Mouse (Mus musculus) lung, embryonic 15.5 days (tissue): ENCODE measurements around the gene Rcan3. TPM values are rescaled to one million over a fixed set of nuclear protein-coding genes. Genes with fewer than 3 reads are reported as not detected.

ENCODE experiments used
- ATAC-seq: fragments of 200-750 bp; cut with Nextera tagmentation; 2 replicates; pipeline ENCODE4 v1.8.0; 2017; ENCODE audit warnings: moderate number of reproducible peaks, borderline replicate concordance; ENCODE audit not compliant: low FRiP score, low TSS enrichment; ENCODE audit errors: extremely low read depth
- H3K27ac ChIP-seq: fragments of 300-500 bp; sonication (generic); 2 replicates; pipeline ENCODE4 v1.5.1; 2015; ENCODE audit warnings: moderate library complexity, mild to moderate bottlenecking, inconsistent platforms
- H3K27me3 ChIP-seq: fragments of 300-500 bp; sonication (generic); 2 replicates; pipeline ENCODE4 v1.6.1; 2015; ENCODE audit warnings: inconsistent platforms
- H3K36me3 ChIP-seq: fragments of 300-500 bp; sonication (generic); 2 replicates; pipeline ENCODE4 v1.6.1; 2015; ENCODE audit warnings: inconsistent platforms
- H3K4me1 ChIP-seq: fragments of 300-500 bp; sonication (generic); 2 replicates; pipeline ENCODE4 v1.6.1; 2015; ENCODE audit warnings: inconsistent platforms
- H3K4me2 ChIP-seq: fragments of 300-500 bp; sonication (generic); 2 replicates; pipeline ENCODE4 v1.6.1; 2015; ENCODE audit warnings: inconsistent platforms, mild to moderate bottlenecking, moderate library complexity
- H3K4me3 ChIP-seq: fragments of 300-500 bp; sonication (generic); 2 replicates; pipeline ENCODE4 v1.5.1; 2015; ENCODE audit warnings: mild to moderate bottlenecking, inconsistent platforms
- H3K9ac ChIP-seq: fragments of 300-500 bp; sonication (generic); 2 replicates; pipeline ENCODE4 v1.6.1; 2015; ENCODE audit warnings: inconsistent platforms
- H3K9me3 ChIP-seq: fragments of 300-500 bp; sonication (generic); 2 replicates; pipeline ENCODE4 v1.6.1; 2016; ENCODE audit warnings: inconsistent platforms
- WGBS: fragments of 180-500 bp; shearing (Covaris S2); methylation state at CpG from one replicate; pipeline ENCODE4 v1.1.7; 2015; 5-methylcytosine and 5-hydroxymethylcytosine counted together
- microRNA counts: library from miRNA; unstranded; fragments of <30 nt; microRNA quantifications from one replicate; lab custom pipeline; 2016
- microRNA-seq: library from miRNA; unstranded; fragments of <30 nt; microRNA quantifications from one replicate; pipeline ENCODE4, GENCODE M21; 2016
- polyA plus RNA-seq: library from polyadenylated mRNA; unstranded; fragments of >200 nt; fragmentation: Nextera tagmentation; extraction: Ambion mirVana; gene quantifications from 2 replicates; pipeline ENCODE4 v1.2.1, GENCODE M21; 2015

The Rcan3 gene
- polyA plus RNA-seq, 1 experiment from 2014 or later: 15.6 TPM

DNA sequence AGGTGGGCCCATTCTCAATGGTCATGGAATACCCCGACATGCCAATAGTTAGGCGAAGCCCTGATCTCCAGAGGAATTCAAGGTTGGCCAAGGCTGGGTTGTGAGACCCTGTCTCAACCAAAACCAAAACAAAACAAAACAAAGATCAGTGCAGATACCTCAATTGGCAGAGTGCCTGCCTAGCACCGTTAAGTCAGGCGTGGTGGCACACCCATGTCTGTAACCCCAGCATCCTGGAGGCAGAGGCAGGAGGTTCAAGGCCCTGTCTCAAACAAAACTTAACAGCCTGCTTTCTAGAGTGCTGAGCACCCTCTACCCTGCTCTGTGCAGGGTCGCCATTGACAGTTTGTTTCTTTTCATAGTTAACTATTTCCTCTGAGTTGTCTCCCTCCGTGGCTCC, 42.6 kb downstream of the Rcan3 start:
- 48% methylated on average over 6 of the region's 6 CpGs for WGBS

DNA sequence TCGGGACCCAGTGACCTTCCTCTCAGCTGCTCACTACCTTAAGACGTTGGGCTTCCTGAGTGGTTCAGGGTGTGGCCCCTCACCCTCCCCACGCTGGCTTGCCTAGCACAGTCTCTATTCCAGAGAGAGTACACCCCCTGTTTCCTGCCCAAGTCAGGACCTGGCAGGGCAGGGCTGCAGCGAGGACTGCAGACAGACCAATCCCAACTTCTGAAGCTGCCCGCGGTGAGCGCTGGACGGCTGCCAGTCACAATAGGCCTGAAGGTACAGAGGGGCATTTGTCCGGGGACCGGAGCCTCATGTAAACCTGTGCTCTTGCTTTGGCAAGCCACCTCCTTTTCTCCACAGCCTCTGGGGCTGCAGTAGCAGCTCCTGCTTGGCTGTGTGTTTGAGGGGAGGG, 48.0 kb downstream of the Rcan3 start:
- no peaks in the 10 kb centered on the region for H3K9me3 ChIP-seq
- H3K27me3 ChIP-seq: no peaks in the 10 kb centered on the region
- H3K4me1 ChIP-seq: peaks cover 10% of the 10 kb centered on the region; the same call in 1 of the 2 replicates
- H3K4me3 ChIP-seq: no peak overlapping the region
- 35% methylated on average over 10 of the region's 10 CpGs for WGBS
- H3K4me2 ChIP-seq: peak overlapping the region; percentile 14; the same call in 1 of the 2 replicates
- no peak overlapping the region for H3K9ac ChIP-seq
- no peaks in the 10 kb centered on the region for H3K36me3 ChIP-seq
- ATAC-seq: peak; percentile 55; the same call in 1 of the 2 replicates
- peak overlapping the region; percentile 22; the same call in 1 of the 2 replicates for H3K27ac ChIP-seq

More for the DNA sequence above, 42.6 kb downstream of the Rcan3 start:
- H3K27me3 ChIP-seq: no peaks in the 10 kb centered on the region
- no peak overlapping the region for H3K27ac ChIP-seq
- H3K4me3 ChIP-seq: no peak overlapping the region
- H3K4me1 ChIP-seq: peaks cover under 1% of the 10 kb centered on the region; the same call in 1 of the 2 replicates
- no peak overlapping the region for H3K9ac ChIP-seq
- H3K36me3 ChIP-seq: no peaks in the 10 kb centered on the region
- H3K4me2 ChIP-seq: no peak overlapping the region
- no peaks in the 10 kb centered on the region for H3K9me3 ChIP-seq
- no peak for ATAC-seq

DNA sequence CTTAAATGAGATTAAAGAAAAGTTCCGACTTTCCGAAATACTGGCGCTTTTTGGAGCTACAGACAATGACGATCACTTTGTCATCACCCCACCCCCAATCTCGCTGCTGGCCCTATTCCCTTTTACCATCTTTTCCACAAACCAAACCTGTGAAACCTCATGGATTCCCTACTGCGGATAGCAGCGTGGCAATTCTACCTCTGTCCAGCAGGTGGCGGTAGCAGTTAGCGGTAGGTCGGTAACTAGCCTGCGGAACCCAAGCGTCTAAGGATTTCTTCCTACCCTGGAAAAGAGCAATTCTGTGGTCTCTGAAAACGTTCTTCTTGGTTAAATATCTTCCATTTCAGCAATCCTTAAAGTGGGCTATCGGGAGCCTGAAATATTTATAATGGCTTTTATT, 51.3 kb downstream of the Rcan3 start:
- Histone ChIP-seq H3K27me3 (no peaks in the 10 kb centered on the region), H3K4me1 (peaks cover 10% of the 10 kb centered on the region; the same call in 1 of the 2 replicates), H3K4me2 (no peak overlapping the region), H3K9me3 (no peaks in the 10 kb centered on the region), H3K27ac (no peak overlapping the region), H3K9ac (no peak overlapping the region), H3K4me3 (no peak overlapping the region), H3K36me3 (no peaks in the 10 kb centered on the region)
- ATAC-seq: no peak
- WGBS: 3% methylated on average over 14 of the region's 14 CpGs

DNA sequence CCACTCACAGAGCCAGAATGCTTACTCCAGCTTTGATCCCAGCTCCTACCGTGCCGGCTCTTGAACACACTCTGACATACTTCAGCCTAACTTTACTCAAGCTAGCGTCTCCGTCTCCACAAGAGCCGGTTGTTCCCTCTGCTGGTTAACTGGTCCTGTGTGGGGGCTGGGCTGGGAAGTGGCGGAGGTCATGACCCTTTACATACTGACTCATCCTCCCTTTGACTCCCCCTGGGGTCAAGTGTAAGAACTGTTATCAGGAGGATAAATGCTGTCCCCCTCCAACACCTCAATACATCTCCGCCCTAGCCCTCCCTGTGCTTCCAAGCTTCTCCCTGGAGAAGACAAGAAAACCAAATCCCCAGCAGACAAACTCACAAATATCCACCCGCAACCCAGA, 52.3 kb downstream of the Rcan3 start:
- no peak for ATAC-seq

DNA sequence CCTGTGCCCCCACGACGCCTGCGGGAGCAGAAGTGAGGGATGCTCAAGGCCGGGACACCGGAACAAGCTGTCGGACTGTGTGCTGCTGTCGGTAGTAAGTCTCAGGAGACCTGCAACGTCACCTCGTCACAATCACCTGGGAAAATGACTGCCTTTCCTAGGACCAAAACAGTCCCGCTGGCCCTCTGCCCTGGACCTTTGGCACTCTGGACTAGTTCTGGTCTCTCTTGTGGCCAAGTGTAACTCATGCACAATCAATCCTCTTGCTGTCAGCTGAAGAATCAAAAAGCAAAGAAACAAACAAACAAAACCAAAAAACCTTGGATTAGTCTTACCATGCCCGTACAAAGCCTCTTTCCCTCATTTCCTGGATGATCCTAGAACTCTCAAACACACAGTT, 56.4 kb downstream of the Rcan3 start:
- no peak for ATAC-seq
- Histone ChIP-seq H3K36me3 (no peaks in the 10 kb centered on the region), H3K9me3 (no peaks in the 10 kb centered on the region), H3K27me3 (no peaks in the 10 kb centered on the region), H3K4me1 (no peaks in the 10 kb centered on the region), H3K27ac (no peak overlapping the region), H3K9ac (no peak overlapping the region), H3K4me2 (no peak overlapping the region), H3K4me3 (no peak overlapping the region)
- WGBS: 48% methylated on average over 11 of the region's 11 CpGs

More for the DNA sequence above, 52.3 kb downstream of the Rcan3 start:
- H3K4me3 ChIP-seq: no peak overlapping the region
- no peak overlapping the region for H3K9ac ChIP-seq
- H3K27ac ChIP-seq: no peak overlapping the region
- H3K4me2 ChIP-seq: no peak overlapping the region
- no peaks in the 10 kb centered on the region for H3K9me3 ChIP-seq
- 45% methylated on average over 8 of the region's 8 CpGs for WGBS
- peaks cover 10% of the 10 kb centered on the region; the same call in 1 of the 2 replicates for H3K4me1 ChIP-seq
- no peaks in the 10 kb centered on the region for H3K27me3 ChIP-seq
- no peaks in the 10 kb centered on the region for H3K36me3 ChIP-seq

DNA sequence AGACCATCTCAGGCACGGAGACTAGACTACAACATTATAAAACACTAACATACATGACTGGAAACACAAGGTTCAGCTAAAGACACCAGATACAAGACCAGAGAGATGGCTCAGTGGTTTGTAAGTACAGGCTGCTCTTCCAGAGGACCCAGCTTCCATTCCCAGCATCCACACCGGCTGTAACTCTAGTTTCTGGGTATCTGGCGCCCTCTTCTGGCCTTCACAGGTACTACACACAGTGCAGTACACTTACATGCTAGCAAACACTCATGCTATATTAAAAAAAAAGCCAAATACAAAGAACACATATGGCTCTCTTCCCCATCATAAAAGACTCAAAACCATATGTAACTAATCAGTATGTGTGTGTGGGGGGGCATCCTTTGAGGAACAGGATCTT, 58.2 kb downstream of the Rcan3 start:
- Histone ChIP-seq H3K27ac (no peak overlapping the region), H3K4me2 (no peak overlapping the region), H3K36me3 (no peaks in the 10 kb centered on the region), H3K4me1 (no peaks in the 10 kb centered on the region), H3K9ac (no peak overlapping the region), H3K27me3 (no peaks in the 10 kb centered on the region), H3K9me3 (no peaks in the 10 kb centered on the region), H3K4me3 (no peak overlapping the region)
- ATAC-seq: no peak
- 53% methylated on average over 3 of the region's 3 CpGs for WGBS

DNA sequence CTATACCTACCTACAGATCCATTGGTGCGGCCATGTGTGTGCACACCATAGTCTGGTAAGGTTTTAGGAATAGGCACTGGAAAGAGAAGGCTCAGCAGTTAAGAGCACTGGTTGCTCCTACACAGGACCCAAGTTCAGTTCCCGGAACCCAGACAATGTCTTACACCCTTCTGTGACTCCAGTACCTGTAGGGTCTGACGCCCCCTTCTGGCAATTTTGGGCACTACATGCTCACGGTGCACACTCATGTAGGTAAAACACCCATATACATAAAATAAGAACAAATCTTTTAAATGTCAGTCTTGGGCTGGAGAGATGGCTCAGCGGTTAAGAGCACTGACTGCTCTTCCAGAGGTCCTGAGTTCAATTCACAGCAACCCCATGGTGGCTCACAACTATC, 60.4 kb downstream of the Rcan3 start:
- Histone ChIP-seq H3K27me3 (no peaks in the 10 kb centered on the region), H3K4me2 (no peak overlapping the region), H3K9ac (no peak overlapping the region), H3K27ac (no peak overlapping the region), H3K4me3 (no peak overlapping the region), H3K9me3 (no peaks in the 10 kb centered on the region), H3K4me1 (no peaks in the 10 kb centered on the region), H3K36me3 (no peaks in the 10 kb centered on the region)
- no peak for ATAC-seq
- WGBS: 73% methylated on average over 5 of the region's 5 CpGs

DNA sequence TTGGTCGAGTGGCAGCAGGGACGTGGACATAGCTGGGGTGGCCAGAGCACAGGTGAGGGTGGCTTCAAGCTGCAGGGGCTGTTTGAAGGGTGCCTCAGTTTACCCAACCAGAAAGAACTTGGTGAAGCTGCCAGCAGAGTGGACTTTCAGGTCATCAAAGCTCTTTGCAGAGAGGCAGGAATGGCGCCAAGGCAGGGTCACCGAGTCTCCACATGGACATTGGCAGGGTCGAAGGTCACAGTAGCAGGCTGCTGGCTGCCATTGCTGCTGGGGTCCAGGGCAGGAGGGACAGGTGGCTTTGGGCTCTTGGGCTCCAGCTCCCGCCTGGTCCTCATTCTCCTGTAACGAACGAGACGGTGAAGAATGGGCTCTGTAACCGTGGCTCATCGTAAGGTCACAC, 63.3 kb downstream of the Rcan3 start:
- Histone ChIP-seq H3K9me3 (no peaks in the 10 kb centered on the region), H3K4me2 (no peak overlapping the region), H3K36me3 (no peaks in the 10 kb centered on the region), H3K9ac (no peak overlapping the region), H3K27ac (no peak overlapping the region), H3K4me1 (no peaks in the 10 kb centered on the region), H3K27me3 (no peaks in the 10 kb centered on the region), H3K4me3 (no peak overlapping the region)
- ATAC-seq: no peak
- 69% methylated on average over 11 of the region's 11 CpGs for WGBS

DNA sequence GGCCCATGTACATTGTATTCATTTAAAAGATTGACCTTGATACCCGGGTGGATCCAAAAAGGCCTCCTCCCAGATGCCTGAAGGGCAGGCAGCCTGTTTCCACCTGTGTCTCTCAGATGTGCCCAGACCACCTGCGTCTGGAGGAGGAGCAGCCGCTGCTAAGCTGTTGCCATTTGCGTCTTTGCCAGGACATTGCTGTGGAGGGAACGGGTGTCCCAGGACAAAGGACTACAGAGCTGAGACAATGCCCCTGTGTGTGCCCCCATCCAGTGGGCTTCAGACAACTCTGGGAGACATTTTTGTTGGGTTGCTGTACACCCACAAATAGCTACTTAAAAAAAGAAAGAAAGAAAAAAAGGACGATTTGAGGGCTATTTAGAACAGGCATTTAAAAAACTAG, 70.8 kb downstream of the Rcan3 start:
- no peaks in the 10 kb centered on the region for H3K4me1 ChIP-seq
- 35% methylated on average over 6 of the region's 6 CpGs for WGBS
- H3K9me3 ChIP-seq: no peaks in the 10 kb centered on the region
- H3K27me3 ChIP-seq: no peaks in the 10 kb centered on the region
- ATAC-seq: no peak
- H3K4me2 ChIP-seq: no peak overlapping the region
- no peak overlapping the region for H3K27ac ChIP-seq
- H3K4me3 ChIP-seq: no peak overlapping the region
- no peak overlapping the region for H3K9ac ChIP-seq
- no peaks in the 10 kb centered on the region for H3K36me3 ChIP-seq

MicroRNAs within 50 kb of the gene (microRNA counts, 519-probe panel; counts per million panel counts)
- 2,097 counts per million, percentile 21 among the panel's probes with 10 or more counts for microRNA mmu-miR-700 (lab: Ali Mortazavi, UCI)

Small RNA genes within 50 kb of the gene (microRNA-seq; reads per million reads assigned to microRNA genes)
- 242 reads per million, percentile 61 among the genes with 10 or more reads in this experiment for gene Mir700

Other genes with a start within 250 kb of the Rcan3 start
- 181 and 185 TPM in 2 replicates for gene Clic4, start 161.0 kb downstream of the Rcan3 start, polyA plus RNA-seq
- 199 and 209 TPM in 2 replicates for gene Srrm1, start 80.5 kb downstream of the Rcan3 start, polyA plus RNA-seq
- 5.6 and 7.0 TPM in 2 replicates for gene Ncmap, start 35.6 kb downstream of the Rcan3 start, polyA plus RNA-seq
- 0.37 and 0.64 TPM in 2 replicates for gene Stpg1, start 60.9 kb upstream of the Rcan3 start, polyA plus RNA-seq
- 5.2 and 5.7 TPM in 2 replicates for gene Nipal3, start 61.2 kb upstream of the Rcan3 start, polyA plus RNA-seq
- gene Grhl3, start 139.8 kb upstream of the Rcan3 start, polyA plus RNA-seq: 4.3 and 4.8 TPM in 2 replicates